Mouse (Mus musculus): ENCODE measurements at regions not wholly inside any gene's neighbourhood (a gene's known extent, or its start where the extent isn't known, plus 50 kb on each side); places are given as distances from the start of the nearest gene placed in this dataset.

DNA sequence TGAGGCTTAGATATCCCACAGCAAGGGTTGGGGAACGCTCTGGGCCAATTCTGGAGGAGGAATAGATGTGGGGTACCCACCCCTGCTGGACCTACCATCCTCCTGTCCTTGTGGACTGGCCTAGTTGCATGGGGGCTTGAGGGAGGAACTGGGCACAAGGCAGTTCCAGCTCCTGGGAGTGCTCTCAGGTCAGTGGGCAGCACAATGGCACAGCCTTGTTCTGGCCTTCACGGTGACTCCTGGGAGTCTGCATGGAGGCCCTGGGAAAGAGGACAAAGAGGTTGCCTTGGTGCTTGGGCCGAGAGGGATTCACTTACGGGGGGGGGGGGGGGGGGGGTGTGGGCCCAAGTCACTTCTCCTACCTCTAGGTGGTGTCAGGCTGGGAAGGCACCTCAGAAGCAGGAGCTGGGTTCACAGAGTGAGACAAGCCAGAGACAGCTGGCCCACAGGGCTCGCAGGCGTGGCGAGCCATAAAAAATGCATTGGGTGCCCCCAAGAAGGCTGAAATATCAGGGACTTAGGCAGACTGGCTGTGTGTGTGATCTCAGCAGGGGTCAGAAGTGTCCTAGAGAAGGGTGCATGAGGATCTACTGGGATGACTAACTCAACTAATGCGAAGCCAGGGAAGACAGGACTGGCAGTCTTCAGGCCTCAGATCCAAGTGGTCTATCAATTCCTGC lies 83.7 kb downstream of the 1700001O22Rik start:
- TF ChIP-seq POLR2A (IDR thresholded peaks at IDR 0.05; ENCODE audit: low read depth, low read length): no peak
- no peak for TF ChIP-seq USF1 (IDR thresholded peaks at IDR 0.05; ENCODE audit: low read depth, low read length)

Measured in CH12.LX (cell line).